In the genomic region with DNA sequence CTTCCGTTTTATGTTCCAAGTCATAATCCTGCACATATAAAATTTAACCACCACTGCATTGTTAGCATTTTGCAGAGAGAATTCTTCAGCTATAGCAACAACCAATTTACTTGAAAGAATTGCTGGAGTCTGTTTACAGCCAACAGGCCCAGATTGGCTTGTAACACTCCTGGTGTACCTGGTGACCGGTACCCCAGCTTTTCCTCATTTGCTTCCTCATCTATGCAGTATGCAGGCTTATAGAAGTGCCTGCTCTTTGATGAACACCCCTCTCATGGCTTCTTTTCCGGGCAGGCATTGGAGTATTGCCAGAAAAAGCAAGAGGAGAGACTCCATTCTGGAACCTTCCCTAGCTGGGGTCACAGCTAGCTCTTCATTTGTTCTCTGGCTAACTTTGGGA, we compare ENCODE assay signal across 19 mouse cellular contexts.
"Had no signal": no experiment of that assay in that cellular context is flagged by ENCODE, and none has a peak within 500 bp of the region (broad histone marks: within the 10 kb centered on the region; RNA-seq: fewer than 3 reads in every experiment).

No protein-coding gene starts in this region.

- H3K4me2 ChIP-seq: lung, embryonic 14.5 days; midbrain, embryonic 12.5 days; neural tube, embryonic 13.5 days; neural tube, embryonic 15.5 days; stomach, embryonic 15.5 days had no signal

- H3K36me3 ChIP-seq: midbrain, embryonic 10.5 days; midbrain, embryonic 12.5 days; neural tube, embryonic 13.5 days; neural tube, embryonic 15.5 days; stomach, embryonic 15.5 days had no signal

- DNase-seq: lung, adult 18-20 months; lung, embryonic 14.5 days; lung, postnatal 10 days; lung, postnatal 4 days; midbrain, embryonic 14.5 days; retina, postnatal 1 day; right cerebral cortex, adult 18-20 months; right cerebral cortex, postnatal 25 days; right cerebral cortex, postnatal 4 days; thymus, adult 18-20 months; thymus, postnatal 14 days; thymus, postnatal 36 days had no signal

- H3K27ac ChIP-seq: midbrain, embryonic 10.5 days; midbrain, embryonic 12.5 days; neural tube, embryonic 13.5 days; stomach, embryonic 15.5 days had no signal

- H3K4me1 ChIP-seq: midbrain, embryonic 10.5 days; midbrain, embryonic 12.5 days; neural tube, embryonic 13.5 days; stomach, embryonic 15.5 days had no signal

- H3K9ac ChIP-seq: lung, embryonic 14.5 days; midbrain, embryonic 12.5 days; neural tube, embryonic 13.5 days; neural tube, embryonic 15.5 days; stomach, embryonic 15.5 days had no signal

- H3K4me3 ChIP-seq: midbrain, embryonic 10.5 days; midbrain, embryonic 12.5 days; myocyte; neural tube, embryonic 13.5 days; neural tube, embryonic 15.5 days; stomach, embryonic 15.5 days had no signal

- H3K9me3 ChIP-seq: midbrain, embryonic 10.5 days; midbrain, embryonic 12.5 days; neural tube, embryonic 13.5 days; neural tube, embryonic 15.5 days; stomach, embryonic 15.5 days had no signal

- H3K27me3 ChIP-seq: midbrain, embryonic 12.5 days; neural tube, embryonic 13.5 days; neural tube, embryonic 15.5 days; stomach, embryonic 15.5 days had no signal

- ATAC-seq: midbrain, embryonic 16.5 days had no signal
